Mouse (Mus musculus) WW6 (cell line): ENCODE data around the gene Mrpl49.

ENCODE experiments used
- DNase-seq: peaks from one replicate; pipeline ENCODE4 v3.0.0-alpha.2; 2013; ENCODE audit warnings: low read depth, low spot score

Gene Mrpl49

GRCm38 (mm10) chr19:6037695-6038094, 19.9 kb downstream of the Mrpl49 start:
- no peak for DNase-seq

- no peak for DNase-seq
These were observed 21.5 kb downstream of the Mrpl49 start for GRCm38 (mm10) chr19:6035966-6036585.

DNA sequence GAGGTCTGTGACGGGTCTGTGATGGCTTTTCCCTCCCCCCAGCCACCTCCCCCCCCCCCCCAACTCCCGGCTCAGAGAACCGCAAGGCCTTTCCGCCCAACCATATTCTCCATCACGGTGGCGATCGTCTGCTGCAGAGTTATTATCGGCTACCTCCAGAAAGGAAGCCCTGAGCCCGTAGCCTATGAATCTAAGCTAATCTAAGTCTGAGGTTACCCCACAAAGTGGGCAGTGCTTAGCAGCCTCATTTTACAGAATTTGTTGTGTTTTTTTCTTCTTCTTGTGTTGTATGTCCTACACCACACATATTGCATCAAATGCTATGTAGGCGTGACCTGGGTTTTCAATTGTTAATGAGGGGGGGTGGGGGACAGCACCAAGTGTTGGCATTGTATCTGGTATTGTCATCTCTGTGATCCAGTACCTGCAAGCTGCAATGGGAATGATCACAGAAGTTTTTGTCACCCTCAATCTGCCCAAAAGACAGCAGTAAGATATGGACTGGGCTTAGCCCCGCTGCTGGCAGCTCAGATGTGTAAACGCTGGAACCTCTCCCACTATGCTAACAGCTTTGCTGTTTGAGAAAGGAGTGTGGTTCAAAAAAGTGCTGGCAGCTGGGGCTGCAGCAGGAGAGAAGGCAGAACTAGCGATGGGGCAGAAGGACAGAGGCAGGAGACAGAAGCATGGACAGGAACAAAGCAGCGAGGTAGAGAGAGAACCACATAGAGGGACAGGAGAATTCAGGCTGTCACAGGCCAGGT, 26.9 kb downstream of the Mrpl49 start:
- DNase-seq: no peak

DNA sequence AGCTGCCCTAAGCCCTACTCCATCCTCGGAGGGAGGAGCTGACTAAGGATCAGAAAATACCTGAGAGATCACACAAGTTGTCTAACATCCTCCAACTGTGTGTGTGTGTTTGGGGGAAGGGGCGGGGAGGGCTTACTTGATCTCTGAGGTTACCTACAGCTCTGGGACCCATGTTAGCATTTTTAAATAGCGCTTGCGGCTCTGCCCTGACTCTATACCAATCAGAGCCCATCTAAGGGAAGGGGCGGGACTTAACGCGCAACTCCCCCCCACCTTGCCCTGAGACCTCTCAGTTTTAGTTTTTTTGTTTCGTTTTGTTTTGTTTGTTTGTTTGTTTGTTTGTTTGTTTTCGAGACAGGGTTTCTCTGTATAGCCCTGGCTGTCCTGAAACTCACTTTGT, 28.2 kb downstream of the Mrpl49 start:
- no peak for DNase-seq

GRCm38 (mm10) chr19:6028991-6029390, 28.6 kb downstream of the Mrpl49 start:
- DNase-seq: no peak

DNA sequence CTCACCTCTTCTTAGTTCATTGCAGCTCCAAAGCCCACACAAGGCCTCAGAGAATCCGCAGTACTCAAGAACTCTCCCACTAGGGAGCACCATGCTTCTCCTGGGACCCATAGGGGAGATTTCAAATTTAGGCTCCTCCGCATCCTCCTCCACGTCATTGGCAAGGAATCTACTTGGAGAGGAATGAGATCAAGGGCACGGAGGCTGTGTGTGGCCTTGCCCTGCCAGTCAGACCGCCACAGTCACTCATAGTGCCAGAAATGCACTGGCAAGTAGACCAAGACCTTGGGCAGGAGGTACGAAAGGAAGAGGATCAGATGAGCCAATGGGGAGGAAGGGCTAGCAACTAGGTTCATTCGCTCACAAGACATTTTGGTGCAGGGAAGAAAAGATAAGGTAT, 33.7 kb downstream of the Mrpl49 start:
- no peak for DNase-seq

- DNase-seq: no peak
These were observed 34.5 kb downstream of the Mrpl49 start for GRCm38 (mm10) chr19:6023059-6023458.

DNA sequence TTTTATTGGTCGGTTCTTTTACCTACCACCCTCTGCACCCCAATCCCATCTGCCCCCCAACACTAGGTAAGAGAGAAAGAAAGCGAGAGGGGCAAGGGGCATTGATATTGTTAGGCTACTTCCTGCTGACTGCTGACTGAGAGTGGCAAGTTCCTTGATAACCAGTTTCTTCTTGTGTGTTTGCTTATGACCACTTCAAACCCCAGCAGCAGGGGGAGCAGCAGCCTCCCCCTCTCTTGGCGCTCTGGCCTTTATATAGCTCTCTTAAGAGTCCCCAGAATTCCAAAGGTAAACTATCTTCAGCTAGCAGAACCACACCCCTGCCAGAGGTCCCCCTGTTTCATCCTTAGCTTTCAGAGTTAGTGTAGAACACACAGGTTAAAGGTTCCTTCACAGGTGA, 37.3 kb downstream of the Mrpl49 start:
- no peak for DNase-seq

DNA sequence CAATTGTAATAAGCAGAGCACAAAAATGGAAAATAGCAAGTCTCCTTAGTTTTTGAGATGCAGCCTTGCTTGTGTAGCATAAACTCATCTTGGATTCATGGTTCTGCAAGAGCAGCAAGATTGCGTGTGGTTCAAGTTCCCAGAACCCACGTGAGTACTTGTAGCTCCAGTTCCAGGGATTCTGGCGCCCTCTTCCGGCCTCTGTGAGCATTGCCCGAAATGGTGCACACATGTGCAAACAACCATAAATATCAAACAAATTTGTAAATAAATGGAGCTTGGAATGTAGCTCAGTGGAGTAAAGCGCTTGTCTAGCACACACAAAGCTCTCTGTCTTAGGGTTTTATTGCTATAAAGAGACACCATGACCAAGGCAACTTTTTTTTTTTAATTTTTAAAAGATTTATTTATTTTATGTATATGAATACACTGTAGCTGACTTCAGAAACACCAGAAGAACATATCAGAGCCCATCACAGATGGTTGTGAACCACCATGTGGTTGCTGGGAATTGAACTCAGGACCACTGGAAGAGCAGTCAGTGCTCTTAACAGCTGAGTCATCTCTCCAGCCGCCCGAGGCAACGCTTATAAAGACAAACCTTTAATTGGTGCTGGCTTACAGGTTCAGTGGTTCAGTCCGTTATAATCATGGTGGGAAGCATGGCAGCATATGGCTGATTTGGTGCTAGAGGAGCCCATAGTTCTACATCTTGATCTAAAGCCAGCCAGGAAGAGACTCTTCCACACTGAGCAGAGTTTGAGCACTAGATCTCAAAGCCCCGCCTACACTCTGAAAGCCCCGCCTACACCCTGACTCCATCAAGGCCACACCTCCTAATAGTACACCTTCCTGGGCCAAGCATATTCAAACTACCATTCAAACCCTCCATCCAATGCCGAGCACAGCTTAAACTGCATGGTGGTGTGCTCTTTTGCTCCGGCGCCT, 39.2 kb downstream of the Mrpl49 start:
- no peak for DNase-seq

- no peak for DNase-seq
These were observed 41.1 kb downstream of the Mrpl49 start for GRCm38 (mm10) chr19:6016532-6016931.

DNA sequence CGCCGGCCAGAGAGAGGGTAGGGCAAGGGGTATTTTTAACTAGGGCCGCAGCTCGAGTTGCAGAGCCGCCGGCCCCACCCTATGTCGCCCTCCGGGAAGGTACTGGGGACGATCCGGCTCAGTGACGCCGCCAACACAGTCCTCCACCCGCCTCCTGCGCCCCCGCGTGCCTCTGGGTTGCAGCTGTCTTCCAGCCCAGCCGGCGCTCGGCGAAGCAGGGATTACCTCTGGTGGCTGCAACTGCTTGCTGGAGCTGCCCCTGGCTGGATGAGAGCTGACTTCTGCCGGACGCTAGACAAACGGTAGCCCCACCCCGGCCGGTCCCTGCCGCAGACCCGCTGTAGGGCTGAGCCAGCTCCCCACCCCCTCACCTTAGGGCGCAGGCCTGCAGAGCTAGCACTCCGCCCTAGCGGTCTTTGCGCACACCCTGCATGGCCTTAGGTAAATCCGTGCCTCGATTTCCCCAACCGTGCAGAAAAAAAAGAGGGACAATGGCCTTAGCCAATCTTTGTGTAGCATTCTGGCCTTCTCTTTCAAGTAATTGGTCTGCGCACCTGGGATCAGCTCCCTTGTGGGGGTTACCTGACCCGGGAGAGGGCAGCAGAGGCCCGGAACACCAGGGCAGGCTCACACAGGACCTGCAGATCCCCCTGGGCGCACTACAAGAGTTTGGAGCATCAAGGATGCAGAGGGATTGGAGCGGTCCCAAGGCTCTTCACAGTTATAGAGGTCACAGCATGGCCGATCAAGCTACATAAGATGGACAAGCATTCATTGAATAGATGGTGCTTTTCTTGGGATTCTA, 41.9 kb downstream of the Mrpl49 start, which contains the start of gene Capn1:
Capn1 (minus strand) TSS at position 387 of the 805 bp plus-strand sequence.
- DNase-seq: no peak

- no peak for DNase-seq
These were observed 42.5 kb downstream of the Mrpl49 start for GRCm38 (mm10) chr19:6014991-6015510.

GRCm38 (mm10) chr19:6013691-6014090, 43.9 kb downstream of the Mrpl49 start:
- no peak for DNase-seq

DNA sequence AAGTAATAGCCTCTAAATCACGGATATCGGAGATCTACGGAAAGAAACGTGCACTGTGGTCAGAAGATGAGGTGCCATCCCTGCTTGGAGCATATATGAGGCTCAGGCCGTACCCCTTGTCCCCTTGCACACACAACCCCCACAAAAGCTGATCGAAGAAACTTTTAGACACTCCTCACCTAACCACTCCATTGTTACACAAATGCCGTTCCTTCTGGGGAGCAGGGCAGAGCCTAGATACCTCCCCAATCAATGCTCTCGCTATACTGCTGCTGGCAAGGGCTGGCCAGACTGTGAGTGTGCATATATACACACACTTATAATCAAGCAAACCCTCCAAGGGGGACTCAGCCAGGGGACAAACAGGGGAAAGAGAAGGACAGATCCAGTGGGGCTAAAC, 48.4 kb downstream of the Mrpl49 start:
- DNase-seq: no peak

- no peak for DNase-seq
These were observed 50.6 kb downstream of the Mrpl49 start for GRCm38 (mm10) chr19:6007013-6007412.

GRCm38 (mm10) chr19:6005541-6005940, 52.0 kb downstream of the Mrpl49 start:
- DNase-seq: no peak
